Mouse (Mus musculus) mature B cell (primary cell): ENCODE results near the gene Gm14819.
"Not testable (repeated sequence)": the region's sequence is repeated elsewhere in the genome, so short reads cannot be mapped to it uniquely, and the experiment has no call there.

Source experiments
- in situ Hi-C: fragments of 300-500 bp; cut with MboI; formaldehyde crosslinking; loops from 2 replicates; pipeline ENCODE4 v1.14.3; 2019

The Gm14819 gene

DNA sequence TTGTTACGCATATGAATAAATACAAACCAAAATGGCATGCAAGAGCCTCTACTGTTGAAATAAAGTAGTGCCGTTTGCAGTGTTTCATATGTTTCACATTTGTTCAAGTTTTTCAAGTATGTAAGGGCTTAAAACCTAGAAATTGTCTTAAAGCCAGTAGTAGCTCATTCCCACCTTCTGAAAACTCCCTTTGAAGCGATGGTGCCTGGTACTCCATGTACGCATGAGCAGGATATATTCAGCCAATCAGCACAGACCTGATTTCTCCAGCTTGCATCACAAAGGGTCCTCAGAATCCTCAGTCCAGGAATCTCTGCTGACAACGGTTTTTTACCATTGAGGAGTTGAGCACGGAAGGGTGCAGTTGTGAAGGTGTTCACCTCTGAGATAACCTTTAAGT, at the start of gene Gm14819:
TSS of gene Gm14819 (plus strand) at position 301 of the 400 bp plus-strand sequence.
- in situ Hi-C loops: not testable (repeated sequence)
